Mouse (Mus musculus): ENCODE data around the gene Tmem266. TPM values are rescaled to one million over a fixed set of nuclear protein-coding genes. Genes with fewer than 3 reads are reported as not detected.

The Tmem266 gene
- polyA plus RNA-seq, 1 experiment = not detected

- TF ChIP-seq CTCF (IDR thresholded peaks at IDR 0.05; ENCODE audit: low read depth, low read length) = no peak
- TF ChIP-seq POLR2A (IDR thresholded peaks at IDR 0.05; ENCODE audit: borderline replicate concordance, low read depth, low read length) = no peak
- peaks cover 16% of the 10 kb centered on the region for H3K4me1 ChIP-seq (ENCODE audit: control insufficient read depth, insufficient read depth, low read length)
Measured at GRCm38 (mm10) chr9:55360372-55360771, 33.7 kb downstream of the Tmem266 start.

GRCm38 (mm10) chr9:55360861-55361260 is 34.1 kb downstream of the Tmem266 start:
- Histone ChIP-seq H3K4me3 (ENCODE audit: insufficient read depth, low read length) (no peak overlapping the region), H3K4me1 (ENCODE audit: control insufficient read depth, insufficient read depth, low read length) (peaks cover 16% of the 10 kb centered on the region), H3K27ac (ENCODE audit: insufficient read depth, low read depth, low read length) (no peak overlapping the region)
- TF ChIP-seq POLR2A (IDR thresholded peaks at IDR 0.05; ENCODE audit: borderline replicate concordance, low read depth, low read length) (no peak), CTCF (IDR thresholded peaks at IDR 0.05; ENCODE audit: low read depth, low read length) (no peak)

More at GRCm38 (mm10) chr9:55360372-55360771, 33.7 kb downstream of the Tmem266 start:
- H3K27ac ChIP-seq (ENCODE audit: insufficient read depth, low read depth, low read length) = no peak overlapping the region
- no peak overlapping the region for H3K4me3 ChIP-seq (ENCODE audit: insufficient read depth, low read length)

GRCm38 (mm10) chr9:55361969-55362368 is 35.3 kb downstream of the Tmem266 start:
- Histone ChIP-seq H3K4me3 (ENCODE audit: insufficient read depth, low read length) (no peak overlapping the region), H3K4me1 (ENCODE audit: control insufficient read depth, insufficient read depth, low read length) (peaks cover 18% of the 10 kb centered on the region), H3K27ac (ENCODE audit: insufficient read depth, low read depth, low read length) (peak overlapping the region; percentile 37)
- no peak for TF ChIP-seq POLR2A (IDR thresholded peaks at IDR 0.05; ENCODE audit: borderline replicate concordance, low read depth, low read length)
- TF ChIP-seq CTCF (IDR thresholded peaks at IDR 0.05; ENCODE audit: low read depth, low read length) = no peak

GRCm38 (mm10) chr9:55363707-55364106 is 37.0 kb downstream of the Tmem266 start:
- Histone ChIP-seq H3K27ac (ENCODE audit: insufficient read depth, low read depth, low read length) (no peak overlapping the region), H3K4me3 (ENCODE audit: insufficient read depth, low read length) (no peak overlapping the region), H3K4me1 (ENCODE audit: control insufficient read depth, insufficient read depth, low read length) (peaks cover 18% of the 10 kb centered on the region)
- TF ChIP-seq POLR2A (IDR thresholded peaks at IDR 0.05; ENCODE audit: borderline replicate concordance, low read depth, low read length) (no peak), CTCF (IDR thresholded peaks at IDR 0.05; ENCODE audit: low read depth, low read length) (no peak)

- no peak overlapping the region for H3K4me3 ChIP-seq (ENCODE audit: insufficient read depth, low read length)
Measured at GRCm38 (mm10) chr9:55368011-55368410, 41.3 kb downstream of the Tmem266 start.

GRCm38 (mm10) chr9:55371908-55372307 is 45.2 kb downstream of the Tmem266 start:
- no peak overlapping the region for H3K4me3 ChIP-seq (ENCODE audit: insufficient read depth, low read length)
- H3K27ac ChIP-seq (ENCODE audit: insufficient read depth, low read depth, low read length) = no peak overlapping the region
- peaks cover 2% of the 10 kb centered on the region for H3K4me1 ChIP-seq (ENCODE audit: control insufficient read depth, insufficient read depth, low read length)
- no peak for TF ChIP-seq POLR2A (IDR thresholded peaks at IDR 0.05; ENCODE audit: borderline replicate concordance, low read depth, low read length)
- TF ChIP-seq CTCF (IDR thresholded peaks at IDR 0.05; ENCODE audit: low read depth, low read length) = no peak

More at GRCm38 (mm10) chr9:55368011-55368410, 41.3 kb downstream of the Tmem266 start:
- Histone ChIP-seq H3K4me1 (ENCODE audit: control insufficient read depth, insufficient read depth, low read length) (peaks cover 2% of the 10 kb centered on the region; the same call in 1 of the 2 replicates), H3K27ac (ENCODE audit: insufficient read depth, low read depth, low read length) (no peak overlapping the region)
- TF ChIP-seq POLR2A (IDR thresholded peaks at IDR 0.05; ENCODE audit: borderline replicate concordance, low read depth, low read length) (no peak), CTCF (IDR thresholded peaks at IDR 0.05; ENCODE audit: low read depth, low read length) (no peak)

- Histone ChIP-seq H3K4me1 (ENCODE audit: control insufficient read depth, insufficient read depth, low read length) (peaks cover 21% of the 10 kb centered on the region), H3K27ac (ENCODE audit: insufficient read depth, low read depth, low read length) (peak overlapping the region; percentile 77), H3K4me3 (ENCODE audit: insufficient read depth, low read length) (no peak overlapping the region)
- TF ChIP-seq CTCF (IDR thresholded peaks at IDR 0.05; ENCODE audit: low read depth, low read length) = no peak
- no peak for TF ChIP-seq POLR2A (IDR thresholded peaks at IDR 0.05; ENCODE audit: borderline replicate concordance, low read depth, low read length)
Measured at GRCm38 (mm10) chr9:55377603-55378250, 51.0 kb downstream of the Tmem266 start.

GRCm38 (mm10) chr9:55381456-55381855 is 54.7 kb downstream of the Tmem266 start:
- TF ChIP-seq POLR2A (IDR thresholded peaks at IDR 0.05; ENCODE audit: borderline replicate concordance, low read depth, low read length) (no peak), CTCF (IDR thresholded peaks at IDR 0.05; ENCODE audit: low read depth, low read length) (no peak)
- Histone ChIP-seq H3K4me3 (ENCODE audit: insufficient read depth, low read length) (no peak overlapping the region), H3K27ac (ENCODE audit: insufficient read depth, low read depth, low read length) (no peak overlapping the region), H3K4me1 (ENCODE audit: control insufficient read depth, insufficient read depth, low read length) (peaks cover 21% of the 10 kb centered on the region)

- Histone ChIP-seq H3K4me3 (ENCODE audit: insufficient read depth, low read length) (no peak overlapping the region), H3K4me1 (ENCODE audit: control insufficient read depth, insufficient read depth, low read length) (peaks cover 14% of the 10 kb centered on the region), H3K27ac (ENCODE audit: insufficient read depth, low read depth, low read length) (no peak overlapping the region)
- peak; percentile 50 for TF ChIP-seq CTCF (IDR thresholded peaks at IDR 0.05; ENCODE audit: low read depth, low read length)
- TF ChIP-seq POLR2A (IDR thresholded peaks at IDR 0.05; ENCODE audit: borderline replicate concordance, low read depth, low read length) = no peak
Measured at GRCm38 (mm10) chr9:55382441-55382840, 55.7 kb downstream of the Tmem266 start.

GRCm38 (mm10) chr9:55386117-55386516 is 59.4 kb downstream of the Tmem266 start:
- TF ChIP-seq CTCF (IDR thresholded peaks at IDR 0.05; ENCODE audit: low read depth, low read length) (no peak), POLR2A (IDR thresholded peaks at IDR 0.05; ENCODE audit: borderline replicate concordance, low read depth, low read length) (no peak)
- H3K4me3 ChIP-seq (ENCODE audit: insufficient read depth, low read length) = no peak overlapping the region

More at GRCm38 (mm10) chr9:55386117-55386516, 59.4 kb downstream of the Tmem266 start:
- Histone ChIP-seq H3K27ac (ENCODE audit: insufficient read depth, low read depth, low read length) (no peak overlapping the region), H3K4me1 (ENCODE audit: control insufficient read depth, insufficient read depth, low read length) (peaks cover 21% of the 10 kb centered on the region)

All from bone marrow macrophage, adult 2 months (primary cell).